Mouse (Mus musculus) G1E (cell line): ENCODE results near the gene Gsto1.

ENCODE experiments used
- CTCF ChIP-seq: IDR thresholded peaks from 2 replicates; pipeline ENCODE4 v1.5.1; 2012; ENCODE audit warnings: low read depth, low read length, inconsistent platforms, mixed read lengths
- GATA1 ChIP-seq: IDR thresholded peaks from 2 replicates; pipeline ENCODE4 v1.6.1; 2012; ENCODE audit warnings: borderline replicate concordance, low read length, inconsistent platforms, mixed read lengths
- GATA2 ChIP-seq: IDR thresholded peaks from 2 replicates; pipeline ENCODE4 v1.6.1; 2012; ENCODE audit warnings: low read depth, low read length, inconsistent platforms, borderline replicate concordance
- POLR2AphosphoS5 ChIP-seq: IDR thresholded peaks from 2 replicates; pipeline ENCODE4 v1.6.1; 2012; ENCODE audit warnings: low read depth, low read length, inconsistent platforms; ENCODE audit not compliant: insufficient replicate concordance
- TAL1 ChIP-seq: conservative IDR thresholded peaks from 2 replicates; pipeline ENCODE4 v1.6.1; 2012; ENCODE audit warnings: low read depth, low read length, inconsistent platforms, mixed read lengths

DNA sequence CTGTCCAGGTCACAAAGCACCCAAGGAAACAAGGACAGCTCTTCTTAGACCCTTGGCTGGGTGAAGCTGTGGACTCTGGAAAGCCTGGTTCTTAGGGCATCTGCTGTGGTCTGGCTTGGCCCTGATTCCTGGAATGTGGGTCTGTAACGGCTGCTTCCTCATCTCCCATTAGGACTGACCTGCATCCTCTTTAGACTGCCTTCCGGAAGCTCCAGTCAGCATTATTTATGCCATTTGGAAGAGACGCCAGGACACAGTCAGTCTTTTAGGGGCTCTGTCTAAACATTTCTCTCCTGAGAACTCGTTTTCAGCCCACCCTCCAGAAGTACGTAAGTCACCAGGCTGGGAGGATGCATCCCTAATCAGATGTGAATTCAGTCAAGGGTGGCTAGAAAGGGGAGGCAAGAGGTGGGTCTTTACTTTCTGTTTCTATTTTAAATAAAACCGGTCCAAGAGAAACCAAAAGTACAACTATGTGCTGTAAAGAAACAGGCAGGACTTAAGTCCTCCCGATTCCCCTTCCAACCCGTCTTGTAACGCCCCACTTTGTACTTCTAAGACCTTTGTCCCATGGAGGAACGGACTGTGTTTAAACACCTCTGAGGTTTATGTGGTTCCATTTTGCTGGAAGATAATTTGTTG is 35.8 kb downstream of the Gsto1 start:
- TF ChIP-seq GATA1: no peak
- TF ChIP-seq TAL1: no peak
- TF ChIP-seq CTCF: no peak
- TF ChIP-seq POLR2AphosphoS5: no peak
- TF ChIP-seq GATA2: no peak
